Mouse (Mus musculus): ENCODE data around the gene Etv2.

Etv2 gene

DNA sequence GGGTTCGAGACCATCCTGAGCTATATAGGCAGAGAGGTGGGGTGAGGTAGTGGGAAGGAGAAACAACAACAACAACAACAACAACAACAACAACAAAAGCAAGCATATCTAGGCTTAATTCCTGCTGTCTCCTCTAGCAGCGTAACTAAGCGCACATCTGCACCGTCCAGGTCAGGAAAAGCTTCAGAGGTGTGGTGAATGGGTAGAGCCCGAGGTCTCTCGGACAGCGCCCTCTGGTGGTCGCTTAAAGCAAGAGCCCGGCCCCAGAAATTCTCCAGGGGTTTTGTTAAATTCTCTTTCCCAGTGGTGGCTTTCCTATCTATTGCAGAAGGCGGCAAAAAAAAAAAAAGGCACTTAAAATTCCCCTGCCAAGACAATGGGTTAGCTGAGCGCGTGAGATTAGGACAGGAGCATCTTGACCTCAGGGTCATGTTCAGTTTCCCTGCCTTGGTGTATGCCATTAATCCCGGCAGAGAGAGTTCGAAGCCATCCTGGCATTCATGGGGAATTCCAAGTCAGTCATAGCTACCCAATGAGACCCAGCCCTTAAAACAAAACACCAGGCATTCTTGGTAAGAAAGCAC lies 22.0 kb downstream of the Etv2 start:
- WGBS = 26% methylated on average over 14 of the region's 14 CpGs

DNA sequence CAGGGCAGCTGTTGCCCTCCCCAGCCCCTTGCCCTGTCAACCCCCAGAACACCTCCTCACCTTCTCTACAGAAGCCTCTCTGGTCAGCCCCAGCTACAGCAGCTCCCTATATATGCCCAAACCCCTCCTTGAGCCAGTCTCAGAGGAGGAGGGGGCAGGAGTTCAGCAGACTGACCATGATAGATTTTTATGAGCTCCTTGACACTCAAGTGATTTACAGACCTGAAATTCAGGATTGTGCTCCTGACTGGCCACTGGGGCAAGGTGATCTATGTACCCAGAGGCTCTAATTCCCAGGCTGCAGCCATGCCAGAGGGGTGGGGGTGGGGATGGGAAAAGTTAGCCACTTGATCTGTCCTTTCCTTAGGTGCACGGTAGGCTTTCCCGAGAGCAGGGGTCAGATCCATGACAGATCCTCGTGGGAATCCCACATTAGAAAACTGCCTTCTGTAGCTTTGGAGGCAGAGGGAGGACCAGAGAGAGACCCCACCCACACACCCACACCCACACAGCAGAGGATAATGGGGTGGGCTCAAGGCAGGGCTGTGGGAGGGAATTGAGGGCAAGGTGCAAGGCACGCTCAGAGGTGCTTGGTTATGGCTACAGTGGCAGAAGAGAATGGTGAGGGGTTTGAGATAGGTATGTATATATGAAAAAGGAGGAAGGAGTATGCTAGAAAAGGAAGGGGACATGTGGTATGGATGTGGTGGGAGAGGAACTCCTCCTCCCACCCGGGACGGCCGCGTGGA lies 22.8 kb downstream of the Etv2 start, which contains the start of gene Upk1a:
Upk1a (minus strand) TSS at position 194 of the 749 bp plus-strand sequence.
- 70% methylated on average over 8 of the region's 8 CpGs for WGBS

DNA sequence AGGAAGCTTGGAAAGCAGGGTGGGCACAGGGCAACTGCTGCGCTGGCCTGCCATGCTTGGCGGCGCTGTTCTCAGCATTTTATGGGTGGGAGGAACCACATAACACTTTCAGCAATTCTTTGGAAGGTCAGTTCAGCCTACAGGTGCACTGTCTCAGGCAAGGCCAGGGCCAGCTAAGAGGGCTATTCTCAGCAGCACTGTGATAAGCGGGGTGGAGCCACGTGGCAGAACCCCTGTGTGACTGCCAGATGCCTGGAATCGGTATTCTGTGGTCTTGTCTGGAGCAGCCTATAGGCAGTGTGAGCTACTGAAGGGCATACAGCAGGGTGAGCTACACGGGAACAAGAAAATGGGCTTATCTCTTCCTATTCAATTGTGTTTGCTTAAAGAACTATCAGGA lies 25.6 kb downstream of the Etv2 start:
- WGBS = 77% methylated on average over 7 of the region's 7 CpGs

DNA sequence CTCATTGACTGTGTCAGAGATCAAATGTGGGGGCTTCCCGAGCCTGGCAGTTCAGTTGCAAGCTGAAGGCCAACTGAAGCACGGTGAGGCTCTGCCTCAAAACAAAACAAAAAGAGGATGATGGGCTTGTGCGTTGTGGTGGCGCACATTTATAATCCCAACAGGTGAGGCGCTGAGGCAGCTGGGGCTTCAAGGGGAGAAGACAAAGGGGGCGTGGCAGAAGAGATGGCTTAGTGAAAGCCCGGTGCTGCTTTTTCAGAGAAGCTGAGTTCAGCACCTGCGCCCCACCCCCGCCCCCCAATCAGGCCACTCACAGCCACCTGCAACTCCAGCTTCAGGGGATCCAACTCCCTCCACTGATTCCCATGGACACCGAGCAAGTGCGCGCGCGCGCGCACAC lies 27.2 kb downstream of the Etv2 start:
- WGBS = 52% methylated on average over 16 of the region's 16 CpGs

DNA sequence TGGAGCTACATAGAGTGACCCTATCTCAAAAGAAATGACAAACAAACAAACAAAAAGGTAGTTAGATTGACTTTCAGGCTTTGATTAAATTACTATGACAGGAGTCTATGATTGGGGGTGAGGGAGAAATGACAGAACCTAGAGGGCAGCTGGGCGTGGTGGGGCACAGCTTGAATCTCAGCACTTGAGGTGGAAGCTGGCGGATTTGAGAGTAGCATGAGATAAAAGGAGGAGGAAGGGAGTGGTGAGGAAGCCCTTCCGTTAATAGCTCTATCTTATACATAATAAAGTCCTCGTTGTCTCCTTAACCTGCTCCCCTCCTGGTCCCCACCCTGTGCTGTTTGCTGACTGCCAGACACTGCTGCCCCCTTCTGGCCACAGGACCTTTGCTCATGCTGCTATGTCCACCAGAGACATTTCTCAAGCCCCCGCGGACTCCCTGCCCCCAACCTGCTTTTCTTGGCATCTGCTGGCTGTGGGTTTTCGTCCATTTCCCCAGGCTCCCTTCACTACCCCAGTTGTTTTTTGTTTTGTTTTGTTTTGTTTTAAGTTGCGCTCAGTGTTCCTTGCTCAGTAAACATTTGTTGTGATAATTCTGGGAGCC lies 27.8 kb downstream of the Etv2 start:
- WGBS = 39% methylated on average over 8 of the region's 8 CpGs

DNA sequence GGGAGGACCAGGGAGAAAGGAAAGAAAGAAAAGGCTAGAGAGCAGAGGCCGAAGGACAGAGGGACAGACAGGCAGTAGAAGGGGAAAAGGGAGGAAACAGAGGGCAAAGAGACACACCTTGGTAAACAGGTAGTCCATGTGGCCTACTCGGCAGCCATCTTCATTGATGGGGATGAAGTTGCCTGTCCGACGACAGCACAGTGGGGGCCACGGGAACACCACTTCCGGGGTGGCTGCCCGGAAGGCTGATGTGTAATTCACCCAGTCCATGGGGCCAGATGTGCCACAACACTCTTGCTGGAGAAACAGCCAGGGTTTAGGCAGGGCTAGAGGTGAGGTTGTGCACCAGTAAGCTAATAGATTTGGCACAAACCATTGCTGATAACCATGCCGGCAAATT lies 30.7 kb downstream of the Etv2 start:
- 93% methylated on average over 8 of the region's 8 CpGs for WGBS

DNA sequence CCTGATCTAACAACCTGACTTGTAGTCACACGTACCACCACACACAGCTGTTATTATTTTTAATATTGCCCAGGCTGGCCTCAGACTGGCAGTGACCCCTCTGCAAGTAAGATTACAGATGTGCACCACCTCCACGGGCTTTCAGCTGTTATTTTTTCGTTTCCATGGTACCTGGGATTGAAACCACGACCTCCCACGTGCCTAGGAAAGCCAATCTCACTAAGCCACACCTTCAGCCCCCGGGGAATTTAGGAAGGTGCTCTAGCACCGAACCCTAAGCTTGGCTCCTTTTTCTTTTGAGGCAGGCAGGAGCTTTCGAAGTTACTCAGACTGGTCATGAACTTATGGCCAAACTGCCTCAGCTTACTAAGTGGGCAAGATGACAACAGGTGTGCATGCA lies 31.2 kb downstream of the Etv2 start:
- 61% methylated on average over 8 of the region's 8 CpGs for WGBS

DNA sequence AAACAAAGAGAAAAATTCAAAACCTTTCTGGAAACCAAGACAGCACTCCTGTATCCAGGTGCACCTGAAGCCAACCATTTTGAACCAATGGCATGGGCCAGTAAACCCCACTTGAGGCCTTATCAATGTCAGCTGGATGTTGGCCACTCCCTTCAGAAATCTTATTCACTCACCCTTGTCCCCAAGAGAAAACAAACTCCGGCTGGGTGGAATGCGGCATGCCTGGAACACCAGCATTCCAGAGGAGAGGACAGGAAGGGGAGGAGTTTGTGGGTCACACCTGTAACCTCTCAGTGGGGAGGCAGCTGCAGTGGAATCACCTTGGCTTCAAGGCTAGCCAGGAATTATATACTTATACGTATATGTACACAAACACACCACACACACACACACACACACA lies 33.1 kb downstream of the Etv2 start:
- WGBS = 68% methylated on average over 3 of the region's 3 CpGs

DNA sequence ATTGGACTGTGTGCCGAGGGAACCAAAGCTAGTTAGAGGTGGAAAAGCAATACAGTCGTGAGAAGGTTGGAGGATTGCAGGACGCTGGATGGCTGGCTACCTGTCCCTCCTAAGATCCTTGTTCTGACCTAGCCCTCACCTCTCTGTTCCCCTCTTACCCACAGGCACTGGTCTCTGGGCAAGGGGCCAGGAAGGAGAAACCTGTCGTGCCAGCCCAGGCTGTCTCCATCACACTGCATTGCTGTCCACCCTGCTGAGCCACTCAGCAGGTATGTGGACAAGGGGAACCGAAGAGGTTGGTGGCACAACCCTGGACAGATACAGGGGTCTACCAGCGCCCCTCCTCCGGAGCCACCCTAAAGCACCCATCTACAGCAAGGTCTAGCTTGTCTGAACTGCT lies 35.0 kb downstream of the Etv2 start:
- WGBS = 60% methylated on average over 7 of the region's 7 CpGs

DNA sequence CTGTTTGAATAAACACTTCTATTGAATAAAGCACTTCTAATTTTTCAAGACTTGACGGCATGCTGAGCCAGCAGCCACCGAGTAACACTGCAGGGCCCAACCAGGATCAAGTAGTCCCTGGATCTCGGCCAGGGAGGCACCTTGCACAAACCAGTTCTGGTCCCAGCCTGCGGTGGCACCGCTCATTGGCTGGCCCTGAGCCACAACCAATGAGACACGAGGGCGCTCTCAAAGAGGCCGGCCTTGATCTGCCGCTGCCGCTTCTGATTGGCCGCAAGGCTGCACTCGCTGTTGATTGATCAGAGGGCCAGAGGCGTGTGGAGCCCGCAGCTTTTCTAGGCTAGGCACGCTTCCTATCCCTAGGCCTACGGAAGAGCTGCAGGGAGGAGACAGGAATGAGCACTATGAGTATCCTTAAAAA lies 35.7 kb downstream of the Etv2 start:
- WGBS = 2% methylated on average over 16 of the region's 16 CpGs

DNA sequence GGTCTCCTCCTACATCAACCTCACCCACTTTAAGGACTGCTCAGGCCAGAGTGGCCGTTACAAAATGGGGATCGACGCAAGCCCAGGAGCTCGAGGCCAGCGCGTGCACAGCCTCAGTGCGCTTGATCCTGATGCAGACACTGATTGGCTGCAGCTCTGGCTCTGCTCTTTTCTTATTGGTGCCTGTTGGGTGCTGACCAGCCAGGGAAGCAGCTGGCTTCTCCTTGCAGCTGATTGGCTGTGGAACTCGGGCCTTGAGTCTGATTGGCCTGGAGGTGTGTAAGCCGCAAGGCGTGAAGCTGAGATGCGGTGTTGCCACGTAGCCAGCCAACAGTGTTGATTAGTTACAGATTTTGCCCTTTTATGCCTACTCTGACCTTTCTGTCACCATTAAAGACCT lies 36.9 kb downstream of the Etv2 start, which contains the start of gene Zbtb32:
Zbtb32 (minus strand) TSS at position 124 of the 400 bp plus-strand sequence.
- WGBS = 94% methylated on average over 12 of the region's 12 CpGs

DNA sequence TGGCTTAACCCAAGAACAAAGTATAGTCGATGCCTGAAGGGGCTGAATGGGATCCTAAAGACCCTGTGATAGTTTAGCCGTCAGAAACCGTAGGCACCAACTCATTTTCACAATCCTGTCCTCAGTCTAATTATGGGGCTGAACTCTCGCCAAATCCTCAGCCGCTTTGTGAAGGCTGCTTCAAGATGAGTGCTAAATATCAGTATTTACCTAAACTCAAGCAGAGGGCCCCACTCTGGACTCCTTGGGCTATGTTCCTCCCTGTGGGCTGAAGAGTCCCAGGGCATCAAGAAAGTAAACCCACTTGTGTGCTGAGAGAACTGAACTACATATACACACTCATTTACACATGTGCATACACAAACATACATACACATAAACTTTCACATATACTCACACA lies 38.8 kb downstream of the Etv2 start:
- 41% methylated on average over 5 of the region's 5 CpGs for WGBS

DNA sequence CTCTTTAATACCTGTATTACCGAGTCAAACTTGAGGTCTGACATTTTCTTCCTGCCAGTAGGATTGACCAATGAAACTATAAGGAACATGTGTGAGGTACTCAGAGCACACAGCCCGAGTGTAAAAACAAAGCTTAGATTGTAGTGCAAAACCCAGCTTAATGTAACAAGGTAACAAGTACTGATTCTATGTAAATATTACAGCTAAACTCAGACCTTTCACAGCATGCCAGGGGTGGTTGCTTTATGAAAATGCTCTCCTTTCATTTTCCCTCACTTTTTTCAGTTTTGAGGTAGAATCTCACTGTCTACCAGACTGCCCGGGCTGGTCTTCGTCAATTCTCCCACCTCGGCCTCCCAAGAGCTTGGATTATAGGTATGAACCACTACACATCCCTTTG lies 39.6 kb downstream of the Etv2 start:
- WGBS = 84% methylated on average over 5 of the region's 5 CpGs

DNA sequence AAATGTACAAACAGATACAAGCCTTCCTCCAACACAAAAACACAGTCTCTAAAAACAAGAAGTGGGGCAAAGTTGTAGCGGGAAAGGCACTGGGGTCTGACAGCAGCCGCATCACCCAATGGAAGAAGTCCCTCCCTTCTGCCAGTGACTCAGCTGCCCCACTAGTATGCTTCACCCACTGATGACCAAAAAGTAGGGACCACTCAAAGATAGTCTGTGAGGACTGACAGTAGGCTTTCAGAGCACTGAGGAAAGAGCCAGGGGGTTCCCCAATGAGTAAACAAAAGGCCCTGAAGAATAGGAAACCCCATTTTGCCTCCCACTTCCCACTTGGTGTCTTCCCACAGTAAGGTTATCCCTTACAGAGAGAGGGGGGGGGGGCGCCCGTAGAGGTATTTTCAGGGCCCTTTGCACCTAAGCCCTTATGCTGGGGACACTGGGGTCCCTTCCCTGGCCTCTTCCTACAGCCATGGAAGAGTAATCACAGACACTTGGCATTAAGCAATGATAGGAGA lies 41.1 kb downstream of the Etv2 start:
- 68% methylated on average over 4 of the region's 4 CpGs for WGBS

DNA sequence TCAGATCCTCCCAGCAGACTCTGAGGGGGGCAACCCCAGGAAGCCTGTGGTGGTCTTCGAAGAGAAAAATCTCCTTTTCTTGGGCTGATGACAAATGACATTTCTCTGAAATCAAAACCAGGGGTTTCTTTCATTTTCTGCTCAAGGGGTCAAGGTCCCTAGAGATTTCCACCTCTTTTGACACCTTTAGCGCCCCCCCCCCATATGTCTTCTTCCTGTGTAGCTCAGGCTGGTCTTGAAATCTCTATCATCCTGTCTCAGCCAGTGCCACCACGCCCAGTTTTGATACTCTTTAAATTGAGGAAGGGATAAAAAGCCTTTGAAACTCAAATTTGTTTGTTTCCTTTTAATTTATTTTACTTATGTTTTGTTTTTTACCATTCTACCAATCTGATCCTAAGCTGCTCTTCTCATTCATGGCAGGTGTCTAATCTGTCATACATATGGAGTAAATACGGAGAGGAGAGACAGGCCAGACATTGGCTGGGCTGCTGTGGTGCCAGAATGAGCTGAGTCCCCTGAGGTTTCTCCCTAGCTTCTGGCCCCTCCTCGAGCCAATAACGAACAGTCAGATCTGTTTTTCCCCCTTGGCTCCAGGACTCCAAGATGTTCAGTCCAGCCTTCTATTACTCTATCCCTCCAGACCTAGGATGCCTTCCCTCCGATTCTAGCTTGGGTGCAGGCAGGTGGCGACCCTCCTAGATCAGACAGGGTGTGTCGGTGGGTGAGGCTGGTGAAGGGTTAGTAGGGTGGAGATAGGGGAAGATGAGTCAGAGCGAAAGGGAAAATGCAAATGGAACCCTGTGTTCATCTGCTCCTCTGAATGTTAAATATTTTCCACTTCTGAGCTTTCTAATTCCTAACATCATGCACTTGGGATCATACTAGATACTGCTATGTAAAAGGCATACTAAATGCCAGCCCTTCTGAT lies 41.8 kb downstream of the Etv2 start:
- 80% methylated on average over 10 of the region's 10 CpGs for WGBS

DNA sequence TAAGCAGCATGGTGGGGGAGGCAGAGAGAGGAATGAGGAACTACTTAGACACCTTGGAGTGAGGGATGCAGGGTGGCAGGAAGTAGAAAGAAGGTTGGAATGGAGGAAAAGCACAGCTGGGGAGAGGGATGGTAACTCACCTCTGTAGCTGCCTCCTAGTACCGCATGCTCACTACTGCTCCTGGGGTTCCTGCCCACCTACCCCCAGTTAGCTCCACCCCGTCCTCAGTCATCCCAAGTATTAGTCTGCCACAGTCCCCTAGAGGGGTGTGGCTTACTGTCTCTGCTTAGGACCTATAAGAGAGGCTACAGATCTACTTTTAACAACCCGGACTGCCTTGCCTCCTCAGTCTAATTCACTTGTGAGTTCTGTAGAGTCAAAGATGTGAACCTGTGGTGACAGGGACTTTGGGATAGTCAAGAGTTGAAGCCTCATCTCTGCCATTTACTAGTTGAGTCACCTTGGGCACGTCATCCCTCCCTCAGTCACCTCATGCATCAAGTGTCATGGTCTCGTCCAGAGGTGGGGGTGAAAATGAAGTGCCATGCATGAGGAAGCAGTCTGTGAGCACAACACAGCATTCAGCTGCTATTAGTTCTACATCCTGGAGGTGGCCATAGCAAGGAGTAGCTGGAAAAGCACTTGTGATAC lies 42.8 kb downstream of the Etv2 start:
- WGBS = 70% methylated on average over 5 of the region's 5 CpGs

DNA sequence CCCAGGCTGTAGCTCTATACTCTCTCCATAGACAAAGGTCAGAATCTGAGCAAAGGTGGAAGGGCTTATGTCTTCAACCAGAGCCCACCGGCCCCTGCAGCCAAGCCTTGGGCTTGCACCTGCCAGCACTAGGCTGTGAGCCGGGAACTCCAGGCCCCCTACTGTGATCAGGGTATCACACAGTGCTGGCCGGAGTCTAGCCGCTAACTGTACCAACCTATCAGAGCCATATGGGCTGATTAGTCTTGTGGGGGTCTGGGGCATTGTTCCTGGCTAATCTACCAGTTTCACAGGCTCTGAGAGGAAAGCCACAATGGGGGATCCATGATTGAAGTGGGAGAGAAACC lies 44.1 kb downstream of the Etv2 start:
- 58% methylated on average over 4 of the region's 4 CpGs for WGBS

DNA sequence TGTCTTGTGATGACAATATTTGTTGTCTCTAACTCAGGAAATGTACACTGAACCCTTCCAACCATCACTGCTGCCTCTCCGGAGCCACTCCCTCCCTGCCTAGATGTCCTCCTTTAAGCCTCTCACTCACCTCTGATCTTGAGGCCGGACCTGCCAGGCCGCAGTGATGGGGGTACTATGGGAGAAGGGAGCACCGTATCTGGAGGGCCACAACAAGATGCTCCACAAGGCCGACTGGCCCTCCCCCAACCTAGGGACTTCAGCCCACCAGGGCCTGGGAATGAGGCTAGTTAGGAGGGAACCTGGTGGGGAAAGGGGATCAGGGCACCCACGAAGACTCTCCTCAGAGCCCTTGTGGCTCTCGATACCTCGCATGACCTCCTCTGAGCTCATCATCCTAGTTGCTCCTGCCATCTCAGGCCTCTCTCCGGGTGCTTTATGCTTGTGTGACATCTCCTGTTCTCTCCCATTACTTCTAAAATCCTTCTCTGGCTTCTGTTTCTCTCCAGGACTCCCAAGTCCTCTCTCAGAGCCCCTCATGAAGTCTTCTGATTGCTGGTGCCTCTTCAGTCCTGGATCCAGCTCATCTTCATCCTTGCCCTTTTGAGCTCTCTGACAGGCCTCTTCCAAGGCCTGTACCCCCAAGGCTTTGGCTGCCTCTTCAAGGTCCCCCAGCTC lies 44.6 kb downstream of the Etv2 start:
- 93% methylated on average over 9 of the region's 9 CpGs for WGBS

DNA sequence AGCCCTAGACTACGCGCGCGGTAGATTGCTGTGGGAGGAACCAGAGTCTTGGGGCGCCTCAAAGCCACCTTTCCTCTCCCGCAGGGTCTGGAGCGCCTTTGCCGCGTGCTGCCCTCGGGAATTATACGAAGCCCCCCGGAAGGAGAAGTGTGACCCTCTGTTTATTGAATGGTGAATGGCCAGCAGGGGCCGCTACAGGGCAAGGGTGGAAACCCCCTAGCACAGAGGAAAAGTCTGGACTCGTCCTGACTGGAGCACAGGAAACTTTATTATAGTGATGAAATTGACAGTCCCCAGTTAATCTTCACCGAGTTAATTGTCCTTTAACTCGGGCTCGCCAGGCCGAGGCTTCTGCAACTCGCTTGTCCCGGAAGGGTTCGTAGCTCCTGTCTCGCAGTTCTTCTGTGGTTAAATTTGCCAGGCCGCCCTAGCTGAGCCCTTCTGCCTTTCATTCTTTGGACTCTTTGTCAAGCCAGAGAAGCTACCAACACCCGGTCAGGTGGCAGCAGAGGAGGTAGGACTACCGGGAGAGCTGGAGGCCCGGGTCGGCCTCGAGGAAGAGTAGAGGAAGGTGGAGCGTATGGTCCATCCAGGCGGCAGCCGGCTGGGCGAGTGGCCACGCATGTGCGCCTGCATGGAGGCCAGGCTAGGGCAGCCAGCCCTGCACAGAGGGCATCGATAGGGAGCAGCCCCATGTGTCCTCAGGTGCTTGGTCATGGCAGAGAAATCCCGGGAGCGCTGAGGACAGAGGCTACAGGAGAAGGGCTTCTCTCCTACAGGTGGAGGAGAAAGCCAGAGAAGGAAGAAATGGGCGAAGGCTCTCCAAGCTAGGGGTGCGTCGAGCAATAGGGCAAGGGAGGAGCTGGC lies 46.0 kb downstream of the Etv2 start:
- WGBS = 29% methylated on average over 40 of the region's 40 CpGs
